Mouse (Mus musculus) liver, embryonic 14.5 days (tissue): ENCODE measurements around the gene Taldo1. TPM values are rescaled to one million over a fixed set of nuclear protein-coding genes. Genes with fewer than 3 reads are reported as not detected.

Experiments
- ATAC-seq: fragments of 200-750 bp; cut with Nextera tagmentation; 2 replicates; pipeline ENCODE4 v1.8.0; 2017; ENCODE audit warnings: moderate number of reproducible peaks, mild to moderate bottlenecking, moderate library complexity; ENCODE audit not compliant: insufficient read depth
- DNase-seq, 3 experiments: peaks; one replicate each; pipeline ENCODE4 v3.0.0-alpha.2; 2012 to 2013; ENCODE audit warnings: low read depth in 3 of 3, low spot score in 3 of 3
- H3K27ac ChIP-seq: fragments of 300-500 bp; sonication (generic); 2 replicates; pipeline ENCODE4 v1.5.1; 2014; ENCODE audit warnings: moderate library complexity, mild to moderate bottlenecking, control low read depth, inconsistent platforms
- H3K27me3 ChIP-seq: fragments of 300-500 bp; sonication (generic); 2 replicates; pipeline ENCODE4 v1.6.1; 2014; ENCODE audit warnings: mild to moderate bottlenecking, low read length, moderate library complexity; ENCODE audit not compliant: control insufficient read depth, insufficient read depth
- H3K36me3 ChIP-seq: fragments of 300-500 bp; sonication (generic); replicated peaks from 2 replicates; pipeline ENCODE4 v1.6.1; 2014; ENCODE audit warnings: low read depth; ENCODE audit not compliant: control insufficient read depth, insufficient read depth
- H3K4me1 ChIP-seq, 2 experiments: fragments of 200-500 bp in 1 of 2; fragments of 300-500 bp in 1 of 2; sonication (generic) in 1 of 2; replicated peaks; 2 replicates each; pipeline ENCODE4 v1.6.1; 2012 to 2014; ENCODE audit warnings: antibody characterized with exemption in 1 of 2, inconsistent platforms in 1 of 2, low read length in 1 of 2; ENCODE audit not compliant: control insufficient read depth in 2 of 2, insufficient read depth in 2 of 2
- H3K4me2 ChIP-seq: fragments of 300-500 bp; sonication (generic); 2 replicates; pipeline ENCODE4 v1.6.1; 2014; ENCODE audit warnings: low read depth, mild to moderate bottlenecking, control low read depth, moderate library complexity
- H3K4me3 ChIP-seq, 2 experiments: fragments of 200-500 bp in 1 of 2; fragments of 300-500 bp in 1 of 2; sonication (generic) in 1 of 2; 2 replicates each; pipeline ENCODE4 v1.5.1; 2012 to 2014; ENCODE audit warnings: low read depth in 2 of 2, low read length in 2 of 2, mild to moderate bottlenecking in 2 of 2, control low read depth in 1 of 2, inconsistent platforms in 1 of 2, moderate library complexity in 1 of 2; ENCODE audit not compliant: insufficient read depth in 1 of 2
- H3K9ac ChIP-seq: fragments of 300-500 bp; sonication (generic); replicated peaks from 2 replicates; pipeline ENCODE4 v1.6.1; 2014; ENCODE audit warnings: mild to moderate bottlenecking, control low read depth, moderate library complexity
- H3K9me3 ChIP-seq: fragments of 300-500 bp; sonication (generic); 2 replicates; pipeline ENCODE4 v1.6.1; 2016; ENCODE audit warnings: low read length, mixed read lengths; ENCODE audit not compliant: control insufficient read depth
- CTCF ChIP-seq: IDR thresholded peaks from 2 replicates; pipeline ENCODE4 v1.5.1; 2016; ENCODE audit warnings: antibody characterized with exemption, low read depth, control low read depth
- EP300 ChIP-seq: IDR thresholded peaks from 2 replicates; pipeline ENCODE4 v1.6.1; 2016; ENCODE audit warnings: antibody characterized with exemption, low read depth
- WGBS: fragments of 180-500 bp; shearing (Covaris S2); extraction: QIAGEN DNeasy Blood & Tissue Kit; methylation state at CpG from one replicate; pipeline ENCODE4 v1.1.7; 2014; ENCODE audit not compliant: insufficient replicate concordance; 5-methylcytosine and 5-hydroxymethylcytosine counted together
- polyA plus RNA-seq, 2 experiments: library from polyadenylated mRNA; depleted of rRNA in 1 of 2; stranded (reverse) in 1 of 2; unstranded in 1 of 2; fragments of >200 nt; fragmentation: Nextera tagmentation in 1 of 2; extraction: Ambion mirVana in 1 of 2; gene quantifications; 2 replicates each; pipeline versions ENCODE4 v1.2.1 to v1.2.3; 2012 to 2014

Taldo1 gene
- polyA plus RNA-seq, 2 experiments = 266 to 428 TPM

GRCm38 (mm10) chr7:141387807-141388486 lies 4.1 kb upstream of the Taldo1 start:
- peaks cover 44 to 51% of the 10 kb centered on the region in 2 experiments for H3K4me1 ChIP-seq
- H3K27me3 ChIP-seq = no peaks in the 10 kb centered on the region
- H3K27ac ChIP-seq = peak overlapping the region; percentile 99
- TF ChIP-seq EP300 (no peak), CTCF (no peak)
- no peak for ATAC-seq
- no peak overlapping the region for H3K4me3 ChIP-seq
- peak overlapping the region; percentile 48 for H3K9ac ChIP-seq
- H3K4me2 ChIP-seq = peak overlapping the region; percentile 41
- no peaks in the 10 kb centered on the region for H3K36me3 ChIP-seq
- WGBS = 28% methylated on average over 2 of the region's 2 CpGs
- no peak for DNase-seq
- H3K9me3 ChIP-seq = no peaks in the 10 kb centered on the region

- Histone ChIP-seq H3K27ac (peak overlapping the region; percentile 99), H3K4me2 (peak overlapping the region; percentile 41), H3K27me3 (no peaks in the 10 kb centered on the region), H3K36me3 (no peaks in the 10 kb centered on the region), H3K9ac (peak overlapping the region; percentile 48), H3K4me1 (peaks cover 47 to 55% of the 10 kb centered on the region in 2 experiments), H3K4me3 (no peak overlapping the region), H3K9me3 (no peaks in the 10 kb centered on the region)
- no peak for DNase-seq
- WGBS = 15% methylated on average over 3 of the region's 3 CpGs
- ATAC-seq = peak; percentile 15
- TF ChIP-seq CTCF = no peak
- peak; percentile 80 for TF ChIP-seq EP300
Observed at GRCm38 (mm10) chr7:141388487-141389109, 3.4 kb upstream of the Taldo1 start.

- Histone ChIP-seq H3K4me3 (peak overlapping the region in 1 of 2 experiments; percentile 86; a peak in 2 of 4 replicates), H3K4me1 (peaks cover 59 to 71% of the 10 kb centered on the region in 2 experiments)
Observed at GRCm38 (mm10) chr7:141390326-141391259, 1.4 kb upstream of the Taldo1 start.

GRCm38 (mm10) chr7:141392552-141393222 lies 688 bp downstream of the Taldo1 start:
- 9% methylated on average over 9 of the region's 9 CpGs for WGBS
- no peaks in the 10 kb centered on the region for H3K27me3 ChIP-seq
- H3K4me3 ChIP-seq = peak overlapping the region; percentile 86 to 90
- H3K4me1 ChIP-seq = peaks cover 49 to 61% of the 10 kb centered on the region in 2 experiments
- H3K4me2 ChIP-seq = peak overlapping the region; percentile 98
- ATAC-seq (peak; percentile 46), DNase-seq (peak; percentile 90 to 92 (median 91))
- no peak for TF ChIP-seq CTCF
- peak; percentile 76 for TF ChIP-seq EP300
- peak overlapping the region; percentile 99 for H3K27ac ChIP-seq
- peak overlapping the region; percentile 97 for H3K9ac ChIP-seq
- H3K36me3 ChIP-seq = peaks cover 22% of the 10 kb centered on the region
- no peaks in the 10 kb centered on the region for H3K9me3 ChIP-seq

More at GRCm38 (mm10) chr7:141390326-141391259, 1.4 kb upstream of the Taldo1 start:
- H3K4me2 ChIP-seq = peak overlapping the region; percentile 98
- DNase-seq (no peak), ATAC-seq (no peak)
- peak overlapping the region; percentile 49 for H3K9ac ChIP-seq
- 44% methylated on average over 9 of the region's 9 CpGs for WGBS
- no peaks in the 10 kb centered on the region for H3K27me3 ChIP-seq
- H3K27ac ChIP-seq = peak overlapping the region; percentile 99
- TF ChIP-seq EP300 (no peak), CTCF (no peak)
- H3K36me3 ChIP-seq = peaks cover 4% of the 10 kb centered on the region
- no peaks in the 10 kb centered on the region for H3K9me3 ChIP-seq
